Comparison of ENCODE assay signal across 8 mouse cellular contexts in genomic region chr14:78725976-78726375, GRCm38 (mm10). TPM values are rescaled to one million over a fixed set of nuclear protein-coding genes. Genes with fewer than 3 reads are reported as not detected.
A peak's percentile ranks its signal among the peaks of the same experiment; 100 is the strongest.
DNase-seq lines count a peak whose midpoint lies in the region; ATAC-seq and TF ChIP-seq lines count a peak whose summit lies in the region.

No protein-coding gene starts in this region.

- no peak for ATAC-seq in lung, embryonic 15.5 days (ENCODE audit: borderline replicate concordance, extremely low read depth, low FRiP score, low TSS enrichment)
- no peak for ATAC-seq in forebrain, embryonic 14.5 days
- no peak for ATAC-seq in limb, embryonic 13.5 days (ENCODE audit: low FRiP score, low read depth)
- ATAC-seq in neural tube, embryonic 15.5 days (ENCODE audit: low FRiP score): no peak

- H3K4me2 ChIP-seq in lung, embryonic 15.5 days: peak overlapping the region; percentile 91
- H3K4me2 ChIP-seq in forebrain, embryonic 14.5 days (ENCODE audit: low read length): peak overlapping the region; percentile 97
- peak overlapping the region; percentile 96 for H3K4me2 ChIP-seq in limb, embryonic 13.5 days (replicated peaks)
- peak overlapping the region; percentile 79 for H3K4me2 ChIP-seq in neural tube, embryonic 15.5 days

- H3K9me3 ChIP-seq in lung, embryonic 15.5 days: no peaks in the 10 kb centered on the region
- H3K9me3 ChIP-seq in forebrain, embryonic 14.5 days (replicated peaks; ENCODE audit: control insufficient read depth, low read length): no peaks in the 10 kb centered on the region
- no peaks in the 10 kb centered on the region for H3K9me3 ChIP-seq in limb, embryonic 13.5 days
- no peaks in the 10 kb centered on the region for H3K9me3 ChIP-seq in neural tube, embryonic 15.5 days (replicated peaks)

- peak overlapping the region; percentile 37; the same call in 1 of the 2 replicates for H3K27ac ChIP-seq in lung, embryonic 15.5 days
- no peak overlapping the region for H3K27ac ChIP-seq in forebrain, embryonic 14.5 days (ENCODE audit: low read depth, low read length)
- H3K27ac ChIP-seq in limb, embryonic 13.5 days: no peak overlapping the region
- no peak overlapping the region for H3K27ac ChIP-seq in neural tube, embryonic 15.5 days (replicated peaks)

- H3K9ac ChIP-seq in lung, embryonic 15.5 days: no peak overlapping the region
- H3K9ac ChIP-seq in forebrain, embryonic 14.5 days (ENCODE audit: low read length): no peak overlapping the region
- H3K9ac ChIP-seq in limb, embryonic 13.5 days: 0 out of 2 replicates have a peak overlapping the region, but pooled peaks have one; percentile 83
- H3K9ac ChIP-seq in neural tube, embryonic 15.5 days (replicated peaks): no peak overlapping the region

- peak overlapping the region; percentile 56 for H3K4me3 ChIP-seq in lung, embryonic 15.5 days
- no peak overlapping the region for H3K4me3 ChIP-seq in lung, adult 2 months (replicated peaks; ENCODE audit: extremely low read depth, low read depth, low read length)
- peak overlapping the region; percentile 54; the same call in 1 of the 2 replicates for H3K4me3 ChIP-seq in forebrain, embryonic 14.5 days (ENCODE audit: low read depth, low read length)
- H3K4me3 ChIP-seq in limb, embryonic 13.5 days: peak overlapping the region; percentile 72
- peak overlapping the region; percentile 62 for H3K4me3 ChIP-seq in neural tube, embryonic 15.5 days (replicated peaks)

- H3K36me3 ChIP-seq in lung, embryonic 15.5 days: no peaks in the 10 kb centered on the region
- no peaks in the 10 kb centered on the region for H3K36me3 ChIP-seq in forebrain, embryonic 14.5 days (ENCODE audit: control insufficient read depth, insufficient read depth, low read length)
- no peaks in the 10 kb centered on the region for H3K36me3 ChIP-seq in limb, embryonic 13.5 days
- no peaks in the 10 kb centered on the region for H3K36me3 ChIP-seq in neural tube, embryonic 15.5 days

- 29% methylated on average over 13 of the region's 13 CpGs for WGBS in lung, embryonic 15.5 days
- 60% methylated on average over 13 of the region's 13 CpGs for WGBS in lung, adult 2 months
- WGBS in forebrain, embryonic 14.5 days: 15% methylated on average over 13 of the region's 13 CpGs
- 18% methylated on average over 13 of the region's 13 CpGs for WGBS in limb, embryonic 13.5 days
- WGBS in neural tube, embryonic 15.5 days: 19% methylated on average over 13 of the region's 13 CpGs

- TF ChIP-seq POLR2A in lung, adult 2 months (IDR thresholded peaks at IDR 0.05; ENCODE audit: borderline replicate concordance, extremely low read depth, low read depth, low read length): no peak

- peaks cover 3% of the 10 kb centered on the region; the same call in 1 of the 2 replicates for H3K27me3 ChIP-seq in lung, embryonic 15.5 days
- H3K27me3 ChIP-seq in forebrain, embryonic 14.5 days (replicated peaks; ENCODE audit: control insufficient read depth, insufficient read depth, low read length): 0 out of 2 replicates have a peak, but pooled peaks cover 4% of the 10 kb centered on the region
- peaks cover 21% of the 10 kb centered on the region for H3K27me3 ChIP-seq in limb, embryonic 13.5 days
- H3K27me3 ChIP-seq in neural tube, embryonic 15.5 days (replicated peaks): no peaks in the 10 kb centered on the region

- peaks cover 10% of the 10 kb centered on the region for H3K4me1 ChIP-seq in lung, embryonic 15.5 days
- peaks cover 5% of the 10 kb centered on the region for H3K4me1 ChIP-seq in lung, adult 2 months (ENCODE audit: control insufficient read depth, insufficient read depth, low read length)
- no peaks in the 10 kb centered on the region for H3K4me1 ChIP-seq in forebrain, embryonic 14.5 days (ENCODE audit: control insufficient read depth, insufficient read depth, low read length)
- H3K4me1 ChIP-seq in limb, embryonic 13.5 days: peaks cover 17% of the 10 kb centered on the region
- H3K4me1 ChIP-seq in neural tube, embryonic 15.5 days: peaks cover 34% of the 10 kb centered on the region

- no peak for DNase-seq in lung, adult 2 months
- no peak for DNase-seq in forebrain, embryonic 14.5 days (ENCODE audit: low spot score)
- DNase-seq in adipocyte (ENCODE audit: low spot score): no peak
- no peak for DNase-seq in layer of hippocampus, adult 9-11 months
- no peak for DNase-seq in cerebellum, adult 9-10 months

- no peak for TF ChIP-seq CTCF in lung, adult 2 months (IDR thresholded peaks at IDR 0.05; ENCODE audit: insufficient read depth, low read length)

RNA-seq across cellular contexts. Expression of gene Dgkh, which starts 6.6 kb away (rescaled TPM):
- 2.2 and 2.3 TPM in 2 replicates for polyA plus RNA-seq in lung, embryonic 15.5 days (2015; fragmentation: Nextera tagmentation; extraction: Ambion mirVana)
- polyA plus RNA-seq in lung, adult 2 months (2012; rRNA removed): 3.7 and 6.2 TPM in 2 replicates
- 1.5 and 2.1 TPM in 2 replicates for polyA plus RNA-seq in forebrain, embryonic 14.5 days (2014; fragmentation: Nextera tagmentation; extraction: Ambion mirVana)
- 1.1 and 1.2 TPM in 2 replicates for polyA plus RNA-seq in limb, embryonic 13.5 days (2015; fragmentation: Nextera tagmentation; extraction: Ambion mirVana)
- polyA plus RNA-seq in neural tube, embryonic 15.5 days (2015; fragmentation: Nextera tagmentation; extraction: Ambion mirVana): 7.6 and 9.9 TPM in 2 replicates
